Comparison of ENCODE assay signal across 10 mouse cellular contexts in the genomic region with DNA sequence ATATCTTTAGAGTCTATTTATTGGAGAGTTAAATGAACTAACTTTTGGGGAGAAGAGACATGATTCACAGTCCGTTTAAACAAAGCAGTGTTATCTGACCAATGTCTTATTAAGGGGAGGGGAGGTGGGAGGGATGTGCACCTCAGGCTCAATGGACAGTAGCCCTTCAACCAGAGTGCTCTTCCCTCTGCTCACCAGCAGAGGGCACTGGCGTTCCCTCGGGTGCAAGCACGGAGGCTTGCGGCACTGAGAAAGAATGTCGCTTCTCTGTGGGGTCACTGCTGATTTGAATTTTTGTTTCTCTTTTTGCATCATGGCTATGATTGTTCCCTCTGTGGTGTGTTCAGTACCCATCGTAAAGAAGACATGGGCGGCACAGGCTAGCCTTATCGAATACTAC.
DNase-seq lines count a peak whose midpoint lies in the region; TF ChIP-seq lines count a peak whose summit lies in the region.
"Had no signal": no experiment of that assay in that cellular context is flagged by ENCODE, and none has a peak within 500 bp of the region (broad histone marks: within the 10 kb centered on the region; RNA-seq: fewer than 3 reads in every experiment).

No protein-coding gene starts in this region.

- H3K4me3 ChIP-seq in kidney, adult 2 months (ENCODE audit: insufficient read depth, low read depth, low read length) = no peak overlapping the region
- no peak overlapping the region for H3K4me3 ChIP-seq in testis, adult 2 months (ENCODE audit: control insufficient read depth, low read depth, low read length)
- H3K4me3 ChIP-seq in forebrain, embryonic 10.5 days = no peak overlapping the region
- H3K4me3 ChIP-seq: kidney, embryonic 15.5 days had no signal

- TF ChIP-seq POLR2A in kidney, adult 2 months (IDR thresholded peaks at IDR 0.05; ENCODE audit: low read depth, low read length) = no peak
- no peak for TF ChIP-seq POLR2A in testis, adult 2 months (IDR thresholded peaks at IDR 0.05; ENCODE audit: control insufficient read depth, low read depth, low read length)
- no peak for TF ChIP-seq POLR2A in brain, embryonic 14.5 days (IDR thresholded peaks at IDR 0.05; ENCODE audit: borderline replicate concordance, extremely low read depth, insufficient read depth, insufficient read length, poor library complexity, severe bottlenecking)

- H3K36me3 ChIP-seq in kidney, adult 2 months (ENCODE audit: control insufficient read depth, insufficient read depth, low read length) = no peaks in the 10 kb centered on the region
- H3K36me3 ChIP-seq in testis, adult 2 months (ENCODE audit: control insufficient read depth, insufficient read depth, low read length) = no peaks in the 10 kb centered on the region
- H3K36me3 ChIP-seq in forebrain, embryonic 10.5 days (replicated peaks) = peaks cover 50% of the 10 kb centered on the region

- peaks cover 18% of the 10 kb centered on the region; the same call in 1 of the 2 replicates for H3K9me3 ChIP-seq in forebrain, embryonic 10.5 days
- H3K9me3 ChIP-seq: kidney, embryonic 15.5 days had no signal

- H3K27ac ChIP-seq in kidney, adult 2 months (ENCODE audit: insufficient read depth, low read depth, low read length) = no peak overlapping the region
- H3K27ac ChIP-seq in testis, adult 2 months (ENCODE audit: control insufficient read depth, insufficient read depth, low read depth, low read length) = no peak overlapping the region
- no peak overlapping the region for H3K27ac ChIP-seq in forebrain, embryonic 10.5 days
- H3K27ac ChIP-seq: kidney, embryonic 15.5 days had no signal

- WGBS in kidney, adult 2 months = 93% methylated on average over 9 of the region's 9 CpGs
- 93% methylated on average over 9 of the region's 9 CpGs for WGBS in forebrain, embryonic 10.5 days

- H3K27me3 ChIP-seq in kidney, adult 2 months (replicated peaks; ENCODE audit: control insufficient read depth, insufficient read depth, low read length) = no peaks in the 10 kb centered on the region
- H3K27me3 ChIP-seq in testis, adult 2 months (ENCODE audit: control insufficient read depth, insufficient read depth, low read length) = no peaks in the 10 kb centered on the region
- H3K27me3 ChIP-seq in forebrain, embryonic 10.5 days (ENCODE audit: poor library complexity, severe bottlenecking) = no peaks in the 10 kb centered on the region
- H3K27me3 ChIP-seq: kidney, embryonic 15.5 days had no signal

- TF ChIP-seq CTCF in kidney, adult 2 months (conservative IDR thresholded peaks at IDR 0.05; ENCODE audit: insufficient read depth, insufficient read length, low read depth, low read length) = peak; percentile 25; the same call in 1 of the 2 replicates
- TF ChIP-seq CTCF in testis, adult 2 months (IDR thresholded peaks at IDR 0.05; ENCODE audit: control insufficient read depth, insufficient read depth, insufficient replicate concordance, low read depth, low read length) = peak; percentile 99
- peak; percentile 51 for TF ChIP-seq CTCF in brain, embryonic 14.5 days (IDR thresholded peaks at IDR 0.05; ENCODE audit: borderline replicate concordance, extremely low read depth, insufficient read depth, insufficient read length)

- H3K4me1 ChIP-seq in kidney, adult 2 months (ENCODE audit: control insufficient read depth, insufficient read depth, low read length) = no peaks in the 10 kb centered on the region
- peaks cover 7% of the 10 kb centered on the region for H3K4me1 ChIP-seq in testis, adult 2 months (ENCODE audit: control insufficient read depth, insufficient read depth, low read length)
- H3K4me1 ChIP-seq in forebrain, embryonic 10.5 days = no peaks in the 10 kb centered on the region
- H3K4me1 ChIP-seq: kidney, embryonic 15.5 days had no signal

- DNase-seq in kidney, adult 2 months = no peak
- no peak for DNase-seq in kidney, postnatal 25 days
- no peak for DNase-seq in testis, postnatal 14 days (ENCODE audit: low spot score)
- no peak for DNase-seq in brain, embryonic 14.5 days (ENCODE audit: low read depth)
- peak; percentile 60 for DNase-seq in thymus, postnatal 4 days
- DNase-seq in ovary, adult 18-20 months (ENCODE audit: low spot score) = no peak
- DNase-seq in forebrain, embryonic 10.5 days (ENCODE audit: extremely low spot score, low spot score) = no peak
- DNase-seq: cerebellum, adult 11-12 months had no signal

Comparison
In these comparisons a context has a peak if more than half of its experiments do, and no peak if none do; other contexts are left out.
1. CTCF ChIP-seq: peak in every context shown above with its lines; median percentile 99 in testis, adult 2 months; 51 in brain, embryonic 14.5 days; 25 in kidney, adult 2 months.